Mouse (Mus musculus) stomach, embryonic 14.5 days (tissue): ENCODE results near the gene Fcgrt. TPM values are rescaled to one million over a fixed set of nuclear protein-coding genes. Genes with fewer than 3 reads are reported as not detected.

ENCODE experiments used
- ATAC-seq: fragments of 200-750 bp; cut with Nextera tagmentation; 2 replicates; pipeline ENCODE4 v1.8.0; 2017; ENCODE audit warnings: low read depth, moderate TSS enrichment; ENCODE audit not compliant: insufficient number of reproducible peaks, insufficient read depth, low FRiP score
- H3K27ac ChIP-seq: fragments of 300-500 bp; sonication (generic); 2 replicates; pipeline ENCODE4 v1.5.1; 2014; ENCODE audit warnings: mild to moderate bottlenecking, low read length, moderate library complexity, mixed read lengths
- H3K27me3 ChIP-seq: fragments of 300-500 bp; sonication (generic); 2 replicates; pipeline ENCODE4 v1.6.1; 2014; ENCODE audit warnings: low read length, control low read depth, mixed read lengths; ENCODE audit not compliant: control insufficient read depth, insufficient read depth
- H3K36me3 ChIP-seq: fragments of 300-500 bp; sonication (generic); 2 replicates; pipeline ENCODE4 v1.6.1; 2014; ENCODE audit warnings: mild to moderate bottlenecking, control low read depth, low read length, moderate library complexity, mixed read lengths; ENCODE audit not compliant: control insufficient read depth, insufficient read depth
- H3K4me1 ChIP-seq: fragments of 300-500 bp; sonication (generic); 2 replicates; pipeline ENCODE4 v1.6.1; 2014; ENCODE audit warnings: low read length, control low read depth, mixed read lengths; ENCODE audit not compliant: control insufficient read depth, insufficient read depth
- H3K4me2 ChIP-seq: fragments of 300-500 bp; sonication (generic); replicated peaks from 2 replicates; pipeline ENCODE4 v1.6.1; 2014; ENCODE audit warnings: low read depth, low read length, control low read depth
- H3K4me3 ChIP-seq: fragments of 300-500 bp; sonication (generic); 2 replicates; pipeline ENCODE4 v1.5.1; 2014; ENCODE audit warnings: low read depth, low read length, control low read depth
- H3K9ac ChIP-seq: fragments of 300-500 bp; sonication (generic); replicated peaks from 2 replicates; pipeline ENCODE4 v1.6.1; 2014; ENCODE audit warnings: low read depth, mild to moderate bottlenecking, control low read depth, low read length, moderate library complexity, mixed read lengths
- H3K9me3 ChIP-seq: fragments of 300-500 bp; sonication (generic); 2 replicates; pipeline ENCODE4 v1.6.1; 2016; ENCODE audit warnings: low read depth, low read length, control low read depth; ENCODE audit not compliant: control insufficient read depth
- WGBS: fragments of 180-500 bp; shearing (Covaris S2); extraction: QIAGEN DNeasy Blood & Tissue Kit; methylation state at CpG from one replicate; pipeline ENCODE4 v1.1.7; 2014; 5-methylcytosine and 5-hydroxymethylcytosine counted together
- polyA plus RNA-seq: library from polyadenylated mRNA; unstranded; fragments of >200 nt; fragmentation: Nextera tagmentation; extraction: Ambion mirVana; gene quantifications from 2 replicates; pipeline ENCODE4 v1.2.1, GENCODE M21; 2014

The Fcgrt gene
- polyA plus RNA-seq, 1 experiment from 2014 or later = 78.6 TPM

DNA sequence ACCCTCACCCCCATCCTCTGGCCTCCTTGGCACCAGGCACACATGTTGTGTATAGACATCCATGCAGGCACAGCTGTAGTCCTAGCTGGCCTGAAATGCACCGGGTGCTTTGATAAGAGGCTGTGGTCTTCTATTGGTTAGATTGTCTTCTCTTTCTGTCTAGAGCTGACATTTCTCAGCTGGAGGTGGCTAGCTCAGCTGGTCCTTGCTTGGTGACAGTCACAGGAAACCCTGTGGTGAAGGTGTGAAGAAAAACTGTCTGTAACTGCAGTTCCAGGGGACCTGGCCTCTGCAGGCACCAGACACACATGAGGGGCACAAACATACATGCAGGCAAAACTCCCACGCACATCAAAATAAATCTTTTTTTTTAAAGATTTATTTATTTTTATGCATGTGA lies 34.0 kb downstream of the Fcgrt start:
- H3K9ac ChIP-seq = no peak overlapping the region
- H3K36me3 ChIP-seq = no peaks in the 10 kb centered on the region; the same call in none of the 2 replicates
- 82% methylated on average over 2 of the region's 2 CpGs for WGBS
- no peak overlapping the region for H3K27ac ChIP-seq
- no peaks in the 10 kb centered on the region for H3K9me3 ChIP-seq
- no peak for ATAC-seq
- no peaks in the 10 kb centered on the region for H3K4me1 ChIP-seq
- no peak overlapping the region for H3K4me2 ChIP-seq
- H3K27me3 ChIP-seq = no peaks in the 10 kb centered on the region
- no peak overlapping the region for H3K4me3 ChIP-seq

DNA sequence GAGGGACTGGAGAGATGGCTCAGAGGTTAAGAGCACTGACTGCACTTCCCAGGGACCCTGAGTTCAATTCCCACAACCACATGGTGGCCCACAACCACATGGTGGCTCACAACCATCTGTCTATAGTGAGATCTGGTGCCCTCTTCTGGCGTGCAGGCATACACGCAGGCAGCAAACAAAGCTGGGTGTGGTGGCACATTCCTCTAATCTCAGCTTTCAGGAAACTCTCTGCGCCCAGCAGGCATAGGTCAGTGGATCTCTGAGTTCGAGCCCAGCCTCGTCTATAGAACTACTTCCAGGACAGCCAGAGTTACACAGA lies 35.7 kb downstream of the Fcgrt start:
- no peaks in the 10 kb centered on the region for H3K36me3 ChIP-seq
- H3K27ac ChIP-seq = no peak overlapping the region
- no peak overlapping the region for H3K4me3 ChIP-seq
- H3K4me2 ChIP-seq = no peak overlapping the region
- H3K9me3 ChIP-seq = no peaks in the 10 kb centered on the region
- H3K4me1 ChIP-seq = no peaks in the 10 kb centered on the region
- no peak overlapping the region for H3K9ac ChIP-seq
- no peak for ATAC-seq
- H3K27me3 ChIP-seq = no peaks in the 10 kb centered on the region
- 27% methylated on average over 5 of the region's 5 CpGs for WGBS

DNA sequence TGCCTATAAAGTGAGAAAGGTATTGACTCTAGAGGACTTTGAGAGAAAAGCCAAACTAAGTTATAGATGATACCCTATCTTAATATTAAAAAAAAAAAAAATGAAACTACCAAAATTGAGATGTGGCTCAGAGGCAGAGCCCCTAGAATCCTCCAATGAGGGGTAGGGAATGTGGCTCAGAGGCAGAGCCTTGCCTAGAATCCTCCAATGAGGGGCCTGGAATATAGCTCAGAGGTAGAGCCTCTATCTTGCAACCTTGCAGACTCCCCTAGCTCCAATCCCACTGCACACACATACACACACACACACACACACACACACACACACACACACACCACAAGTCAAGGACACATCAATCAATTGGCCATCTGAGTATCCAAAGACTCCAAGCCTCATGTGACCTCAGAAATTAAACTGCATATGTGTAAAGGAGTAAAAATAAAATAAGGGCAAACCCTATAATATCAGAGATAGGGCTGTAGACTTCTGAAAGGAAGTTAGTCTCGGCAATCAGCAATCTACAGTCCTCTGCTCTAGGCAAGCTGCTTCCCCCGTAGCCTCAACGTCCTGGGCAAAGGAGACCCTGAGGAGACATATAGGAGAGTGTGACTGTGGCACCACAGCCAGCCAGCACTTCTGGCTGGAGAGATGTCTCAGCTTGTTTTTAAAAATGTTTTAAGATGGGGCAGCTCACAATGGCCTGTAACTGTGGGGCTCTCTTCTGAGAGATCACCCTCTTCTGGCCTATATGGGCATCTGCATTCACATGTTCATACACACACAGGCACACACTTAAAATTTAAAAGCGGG lies 36.3 kb downstream of the Fcgrt start:
- Histone ChIP-seq H3K4me1 (no peaks in the 10 kb centered on the region), H3K27me3 (no peaks in the 10 kb centered on the region), H3K4me2 (no peak overlapping the region), H3K4me3 (no peak overlapping the region), H3K27ac (no peak overlapping the region), H3K36me3 (no peaks in the 10 kb centered on the region), H3K9ac (no peak overlapping the region), H3K9me3 (no peaks in the 10 kb centered on the region)
- WGBS = 68% methylated on average over 4 of the region's 4 CpGs
- ATAC-seq = no peak

DNA sequence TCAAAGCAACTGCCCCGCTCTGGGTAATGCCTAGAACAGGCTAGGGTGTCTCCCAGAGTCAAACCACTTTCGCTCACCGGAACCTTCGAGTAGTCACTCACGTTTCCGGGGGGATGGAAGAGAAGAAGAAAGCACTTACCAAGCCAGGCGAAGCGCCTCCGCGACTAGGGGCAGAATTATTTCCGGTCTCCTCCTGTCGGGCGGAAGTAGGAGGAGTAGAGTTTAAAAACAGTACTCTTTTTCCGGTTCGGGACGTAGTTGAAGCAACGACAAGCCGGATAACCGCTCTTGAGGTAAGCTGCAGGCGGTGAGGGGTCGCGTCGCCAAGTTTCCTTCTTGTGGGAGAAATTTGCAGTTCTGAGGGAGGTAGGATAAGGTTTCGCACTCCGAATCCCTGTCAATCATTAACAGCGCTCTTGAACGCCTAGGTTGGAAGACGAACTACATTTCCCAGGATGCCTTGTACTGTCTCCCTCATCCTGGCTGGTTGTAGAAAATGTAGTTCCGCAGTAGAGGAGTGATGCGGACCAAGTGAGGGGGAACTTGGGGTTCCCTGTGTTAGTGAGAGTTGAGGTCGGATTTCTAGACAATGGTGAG lies 41.3 kb downstream of the Fcgrt start, which contains the start of the genes Nosip and Prrg2:
Gene Nosip, plus strand, starts transcription at position 191 of the 597 bp plus-strand sequence.
Gene Prrg2, minus strand, starts transcription at position 439 of the 597 bp plus-strand sequence.
- Histone ChIP-seq H3K27ac (peak within 1 kb of the TSS; percentile 89), H3K36me3 (no peaks in the 10 kb centered on the region), H3K4me3 (peak within 1 kb of the TSS; percentile 69), H3K27me3 (no peaks in the 10 kb centered on the region), H3K9ac (peak within 1 kb of the TSS; percentile 42), H3K4me1 (peaks cover 9% of the 10 kb centered on the region), H3K4me2 (peak within 1 kb of the TSS; percentile 64), H3K9me3 (no peaks in the 10 kb centered on the region)
- under 1% methylated on average over 31 of the region's 31 CpGs for WGBS
- ATAC-seq = peak; percentile 88

DNA sequence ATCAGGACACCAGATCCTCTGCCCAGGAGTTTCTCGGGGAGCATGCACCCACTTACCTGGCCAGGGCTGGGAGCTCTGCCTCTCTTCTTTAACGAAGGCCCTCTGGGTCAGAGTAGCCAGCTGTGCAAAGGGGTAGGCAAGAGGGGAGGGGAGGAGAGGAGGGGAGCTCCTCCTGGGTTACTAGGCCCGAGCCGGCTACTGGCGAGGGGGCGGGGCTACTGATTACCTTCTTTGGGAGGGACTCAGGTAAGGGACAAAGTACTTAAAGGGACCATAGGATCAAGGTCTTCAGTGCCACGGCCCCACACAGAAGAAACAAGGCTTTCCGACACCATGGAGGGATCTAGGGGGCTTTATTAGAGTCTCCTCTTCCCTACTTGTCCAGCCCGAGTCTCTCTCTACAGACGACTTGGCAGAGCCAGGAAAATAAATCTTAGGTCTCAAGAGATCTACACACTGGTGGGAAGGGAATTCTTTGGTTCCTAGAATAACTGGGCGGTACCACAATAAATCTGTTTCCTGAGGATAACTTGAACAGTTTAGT lies 42.0 kb downstream of the Fcgrt start:
- Histone ChIP-seq H3K27ac (peak overlapping the region; percentile 89), H3K4me3 (peak overlapping the region; percentile 69), H3K4me2 (peak overlapping the region; percentile 64), H3K9ac (peak overlapping the region; percentile 42), H3K9me3 (no peaks in the 10 kb centered on the region), H3K4me1 (peaks cover 9% of the 10 kb centered on the region), H3K27me3 (no peaks in the 10 kb centered on the region), H3K36me3 (no peaks in the 10 kb centered on the region)
- ATAC-seq = peak; percentile 54
- 13% methylated on average over 11 of the region's 11 CpGs for WGBS

DNA sequence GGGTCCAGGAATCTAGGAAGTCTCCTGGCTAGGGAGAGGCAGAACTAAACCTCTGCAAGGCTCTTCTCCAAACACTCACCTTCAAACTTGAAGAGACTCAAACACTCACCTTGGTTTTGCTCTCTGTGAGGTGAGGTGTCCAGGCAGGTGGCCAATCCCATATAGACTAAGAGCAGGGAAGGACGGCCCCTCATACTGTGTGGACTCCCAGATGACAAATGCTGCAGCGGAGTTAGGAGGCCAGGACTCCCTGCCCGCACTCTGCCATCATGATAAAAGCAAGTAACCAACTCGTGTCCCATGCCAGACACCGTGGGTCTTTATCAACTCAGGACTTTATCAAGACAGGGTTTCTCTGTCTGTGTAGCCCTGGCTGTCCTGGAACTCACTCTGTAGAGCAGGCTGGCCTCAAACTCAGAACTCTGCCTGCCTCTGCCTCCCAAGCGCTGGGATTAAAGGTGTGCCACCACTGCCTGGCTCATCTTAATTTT lies 43.0 kb downstream of the Fcgrt start:
- Histone ChIP-seq H3K4me1 (peaks cover 9% of the 10 kb centered on the region), H3K4me2 (peak overlapping the region; percentile 64), H3K27me3 (no peaks in the 10 kb centered on the region), H3K9ac (peak overlapping the region; percentile 42; the same call in 1 of the 2 replicates), H3K36me3 (no peaks in the 10 kb centered on the region), H3K4me3 (no peak overlapping the region), H3K9me3 (no peaks in the 10 kb centered on the region), H3K27ac (no peak overlapping the region)
- 95% methylated on average over 6 of the region's 6 CpGs for WGBS
- ATAC-seq = no peak

DNA sequence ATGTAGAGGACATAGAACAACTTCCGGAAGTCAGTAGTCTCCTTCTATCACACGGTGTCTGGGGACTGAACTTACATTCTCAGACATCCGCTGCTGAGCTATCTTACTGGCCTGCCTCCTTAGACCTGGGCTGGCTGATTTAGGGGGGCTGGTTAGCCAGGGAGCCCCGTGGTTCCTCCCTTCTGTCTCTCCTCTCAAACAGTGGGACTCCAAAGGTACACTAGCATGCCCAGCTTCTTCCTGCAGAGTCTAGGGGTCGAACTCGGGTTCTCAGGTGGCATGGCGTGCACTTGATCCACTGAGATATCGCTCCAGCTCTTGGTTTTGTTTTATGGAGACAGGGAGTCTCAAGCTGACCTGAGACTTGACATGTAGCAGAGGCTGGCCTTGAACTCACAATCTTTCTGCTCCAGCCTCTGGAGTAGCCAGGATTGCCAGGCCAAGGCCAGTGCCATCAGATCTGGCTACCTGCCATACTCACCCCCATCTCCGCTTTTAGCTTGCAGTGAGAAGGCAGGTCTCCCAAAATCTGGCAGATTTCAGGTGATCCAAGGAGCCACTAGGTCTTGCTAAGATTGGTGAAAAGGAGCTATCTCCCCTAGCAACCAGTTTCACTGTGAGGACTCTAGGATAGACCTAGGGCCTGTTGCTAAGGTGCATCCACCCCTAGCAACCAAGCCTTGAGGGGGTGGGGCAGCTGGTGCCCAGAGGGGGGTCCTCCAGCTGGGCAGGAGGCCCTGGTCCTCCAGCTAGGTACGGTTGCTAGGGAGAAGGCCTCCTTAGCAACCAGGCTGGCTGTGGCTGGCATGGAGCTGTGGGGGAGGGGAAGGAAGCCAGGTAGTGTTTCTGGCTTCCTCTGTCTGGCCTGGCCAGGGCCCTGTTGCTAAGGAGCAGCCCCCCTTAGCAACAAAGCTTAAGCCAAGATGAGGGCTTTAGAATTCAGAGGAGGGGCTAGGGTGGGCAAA lies 44.8 kb downstream of the Fcgrt start:
- no peak overlapping the region for H3K27ac ChIP-seq
- no peaks in the 10 kb centered on the region for H3K9me3 ChIP-seq
- 77% methylated on average over 10 of the region's 10 CpGs for WGBS
- H3K4me3 ChIP-seq = no peak overlapping the region
- no peak for ATAC-seq
- no peak overlapping the region for H3K9ac ChIP-seq
- no peaks in the 10 kb centered on the region for H3K27me3 ChIP-seq
- H3K36me3 ChIP-seq = no peaks in the 10 kb centered on the region
- no peak overlapping the region for H3K4me2 ChIP-seq
- peaks cover 9% of the 10 kb centered on the region for H3K4me1 ChIP-seq

DNA sequence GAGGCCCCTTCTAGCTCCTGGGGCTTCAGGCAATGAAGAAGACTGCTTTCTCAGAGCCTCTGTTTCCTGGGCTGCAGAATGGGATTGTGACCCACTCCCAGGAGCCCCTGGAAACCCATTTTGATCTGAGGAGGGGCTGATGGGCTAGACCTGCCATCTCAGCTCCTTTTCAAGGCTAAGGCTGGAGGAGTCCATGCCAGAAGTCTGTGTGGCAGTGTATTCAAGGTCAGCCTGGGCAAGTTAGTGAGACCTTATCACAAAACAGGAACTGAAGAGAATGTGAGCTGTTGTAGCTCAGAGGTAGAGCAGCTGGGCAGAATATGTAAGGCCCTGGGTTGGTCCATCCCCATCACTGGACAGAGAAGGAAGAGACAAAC lies 46.7 kb downstream of the Fcgrt start:
- H3K4me3 ChIP-seq = no peak overlapping the region
- no peak overlapping the region for H3K4me2 ChIP-seq
- no peaks in the 10 kb centered on the region for H3K27me3 ChIP-seq
- H3K9ac ChIP-seq = no peak overlapping the region
- H3K36me3 ChIP-seq = no peaks in the 10 kb centered on the region
- peaks cover 9% of the 10 kb centered on the region for H3K4me1 ChIP-seq
- H3K9me3 ChIP-seq = no peaks in the 10 kb centered on the region
- ATAC-seq = no peak
- H3K27ac ChIP-seq = no peak overlapping the region
